Mouse (Mus musculus) neutrophil, adult 83 days (primary cell): ENCODE data around the gene Paxx. TPM values are rescaled to one million over a fixed set of nuclear protein-coding genes. Genes with fewer than 3 reads are reported as not detected.

Source experiments
- total RNA-seq, 2 experiments: library from RNA; stranded (reverse); gene quantifications; one replicate each; pipeline ENCODE4 v1.2.4; 2023

Paxx gene
- 10 to 100 TPM; 47.2 to 49.2 TPM for total RNA-seq

GRCm38 (mm10) chr2:25460551-25461309 is at the start of gene Paxx:
Gene Paxx (minus strand): TSS chr2:25461094.

GRCm38 (mm10) chr2:25501593-25502486 is 40.9 kb upstream of the Paxx start, which contains the start of gene C8g:
Gene C8g (minus strand): TSS chr2:25501719.

GRCm38 (mm10) chr2:25500576-25501405 is 39.9 kb upstream of the Paxx start, which contains the start of gene Fbxw5:
Gene Fbxw5 (plus strand): TSS chr2:25500750.

GRCm38 (mm10) chr2:25493476-25493961 is 32.6 kb upstream of the Paxx start, which contains the start of gene Lcn12:
Gene Lcn12 (minus strand): TSS chr2:25493911.

GRCm38 (mm10) chr2:25469969-25470368 is 9.1 kb upstream of the Paxx start, which contains the start of gene Ptgds:
Gene Ptgds (minus strand): TSS chr2:25470046.

GRCm38 (mm10) chr2:25456205-25456953 is 4.5 kb downstream of the Paxx start, which contains the start of gene Clic3:
Gene Clic3 (plus strand): TSS chr2:25456838.

GRCm38 (mm10) chr2:25428442-25429236 is 32.3 kb downstream of the Paxx start, which contains the start of gene Abca2:
Gene Abca2 (plus strand): TSS chr2:25428703.

GRCm38 (mm10) chr2:25422587-25423410 is 38.1 kb downstream of the Paxx start, which contains the start of gene Fut7:
Gene Fut7 (plus strand): TSS chr2:25423267.

Other genes with a start within 250 kb of the Paxx start
- 10 to 100 TPM; 54.4 to 55.1 TPM for gene Nelfb, start 249.6 kb downstream of the Paxx start, total RNA-seq
- under 1 TPM in 1 of 2 experiments, not detected in 1; 0.44 TPM for gene Stpg3, start 246.5 kb downstream of the Paxx start, total RNA-seq
- not detected for gene Fam166a, start 242.3 kb downstream of the Paxx start, total RNA-seq
- 100 to 1,000 TPM; 295 to 367 TPM for gene Tubb4b, start 236.4 kb downstream of the Paxx start, total RNA-seq
- not detected for gene Slc34a3, start 226.7 kb downstream of the Paxx start, total RNA-seq
- gene Rnf224, start 224.3 kb downstream of the Paxx start, total RNA-seq, result not detected
- under 1 TPM in 1 of 2 experiments, not detected in 1; 0.55 TPM for gene Rnf208, start 218.8 kb downstream of the Paxx start, total RNA-seq
- gene Cysrt1, start 218.6 kb downstream of the Paxx start, total RNA-seq, result not detected
- 1 to 10 TPM; 1.2 to 3.4 TPM for gene AL732309.1, start 214.2 kb downstream of the Paxx start, total RNA-seq
- gene Tmem203, start 205.7 kb downstream of the Paxx start, total RNA-seq, result 10 to 100 TPM; 16.7 to 17.8 TPM
- gene Tprn, start 198.5 kb downstream of the Paxx start, total RNA-seq, result 10 to 100 TPM in 1 of 2 experiments, 1 to 10 TPM in 1; 9.3 to 13.0 TPM
- gene Ssna1, start 188.7 kb downstream of the Paxx start, total RNA-seq, result 10 to 100 TPM; 65.3 to 70.3 TPM
- gene Anapc2, start 188.6 kb downstream of the Paxx start, total RNA-seq, result 10 to 100 TPM; 67.8 to 79.9 TPM
- gene Tmem210, start 172.9 kb downstream of the Paxx start, total RNA-seq, result not detected
- not detected for gene Lrrc26, start 171.2 kb downstream of the Paxx start, total RNA-seq
- not detected for gene Grin1, start 141.9 kb downstream of the Paxx start, total RNA-seq
- gene Man1b1, start 128.8 kb downstream of the Paxx start, total RNA-seq, result 10 to 100 TPM; 35.1 to 42.7 TPM
- 10 to 100 TPM; 13.4 to 14.6 TPM for gene Dpp7, start 104.7 kb downstream of the Paxx start, total RNA-seq
- gene Uap1l1, start 95.4 kb downstream of the Paxx start, total RNA-seq, result 10 to 100 TPM; 24.1 to 29.2 TPM
- 10 to 100 TPM in 1 of 2 experiments, 1 to 10 TPM in 1; 9.8 to 12.2 TPM for gene Sapcd2, start 88.8 kb downstream of the Paxx start, total RNA-seq
- gene Entpd2, start 65.2 kb downstream of the Paxx start, total RNA-seq, result not detected
- gene Npdc1, start 61.7 kb downstream of the Paxx start, total RNA-seq, result 1 to 10 TPM in 1 of 2 experiments, not detected in 1; 1.0 TPM
- gene Fut7, start 37.8 kb downstream of the Paxx start, total RNA-seq, result 10 to 100 TPM; 20.7 to 24.1 TPM
- gene Abca2, start 32.4 kb downstream of the Paxx start, total RNA-seq, result 10 to 100 TPM; 21.7 to 22.3 TPM
- not detected for gene Clic3, start 4.3 kb downstream of the Paxx start, total RNA-seq
- gene Ptgds, start 9.0 kb upstream of the Paxx start, total RNA-seq, result not detected
- gene Lcn12, start 32.8 kb upstream of the Paxx start, total RNA-seq, result not detected
- 10 to 100 TPM; 25.2 to 34.4 TPM for gene Fbxw5, start 39.7 kb upstream of the Paxx start, total RNA-seq
- gene C8g, start 40.6 kb upstream of the Paxx start, total RNA-seq, result under 1 TPM in 1 of 2 experiments, not detected in 1; 0.95 TPM
- 10 to 100 TPM; 21.7 to 24.5 TPM for gene Traf2, start 85.8 kb upstream of the Paxx start, total RNA-seq
- 100 to 1,000 TPM in 1 of 2 experiments, 10 to 100 TPM in 1; 97.5 to 101 TPM for gene Edf1, start 96.8 kb upstream of the Paxx start, total RNA-seq
- under 1 TPM; 0.51 to 0.99 TPM for gene Mamdc4, start 113.8 kb upstream of the Paxx start, total RNA-seq
- gene Phpt1, start 114.1 kb upstream of the Paxx start, total RNA-seq, result 1 to 10 TPM; 8.1 to 8.8 TPM
- gene Ajm1, start 120.7 kb upstream of the Paxx start, total RNA-seq, result not detected
- 10 to 100 TPM; 34.0 to 41.8 TPM for gene Rabl6, start 147.4 kb upstream of the Paxx start, total RNA-seq
- gene Ccdc183, start 156.6 kb upstream of the Paxx start, total RNA-seq, result not detected
- gene Tmem141, start 160.9 kb upstream of the Paxx start, total RNA-seq, result 1 to 10 TPM; 5.3 to 5.9 TPM
- gene Fcna, start 166.9 kb upstream of the Paxx start, total RNA-seq, result 1 to 10 TPM in 1 of 2 experiments, under 1 TPM in 1; 0.79 to 1.7 TPM
- gene Lcn8, start 192.0 kb upstream of the Paxx start, total RNA-seq, result not detected
- gene Lcn5, start 196.9 kb upstream of the Paxx start, total RNA-seq, result not detected
- not detected for gene Lcn6, start 215.7 kb upstream of the Paxx start, total RNA-seq
- not detected for gene Lcn10, start 221.6 kb upstream of the Paxx start, total RNA-seq
- not detected for gene Obp2a, start 238.9 kb upstream of the Paxx start, total RNA-seq
- gene Bmyc, start 245.6 kb upstream of the Paxx start, total RNA-seq, result 1 to 10 TPM; 3.2 to 6.8 TPM